Mouse (Mus musculus): ENCODE data around the gene Hoxd8.

Hoxd8 gene

GRCm38 (mm10) chr2:74704393-74704998, at the start of gene Hoxd8:
Gene Hoxd8, plus strand, starts transcription at chr2:74704615.
- no peak for DNase-seq (ENCODE audit: low read depth, low spot score)

DNA sequence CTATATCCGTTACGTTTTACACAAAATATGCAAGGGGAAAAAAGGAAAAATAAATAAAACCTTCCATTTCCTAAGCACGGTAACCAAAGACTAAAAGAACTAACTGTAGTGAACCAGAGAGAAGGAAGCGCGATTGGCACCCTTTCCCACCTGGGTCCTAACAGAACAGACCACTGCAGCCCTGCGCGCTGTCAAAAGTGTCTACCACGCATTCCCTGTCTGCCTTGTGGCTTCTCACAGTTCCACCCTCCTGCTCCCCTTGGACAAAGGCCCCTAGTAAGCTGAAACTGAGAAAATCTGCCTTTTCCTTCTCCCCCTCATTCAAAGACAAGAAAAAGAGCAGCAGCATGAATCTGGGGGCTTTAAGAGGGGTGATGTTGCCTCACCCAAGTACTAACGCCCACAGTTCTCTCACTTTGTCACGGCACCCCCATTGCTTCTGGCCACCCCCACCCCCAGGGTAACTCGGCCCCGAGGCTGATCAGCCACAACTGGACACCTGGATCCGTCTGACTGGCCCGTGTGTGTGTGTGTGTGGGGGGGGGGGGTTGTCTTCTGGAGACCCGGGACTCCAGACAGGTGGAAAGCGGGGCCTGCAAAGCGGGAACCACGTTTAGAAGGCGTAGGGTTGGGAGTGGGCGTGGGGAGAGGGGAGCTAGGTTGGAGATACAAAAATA, 49.5 kb upstream of the Hoxd8 start:
- DNase-seq (ENCODE audit: low read depth, low spot score): no peak

DNA sequence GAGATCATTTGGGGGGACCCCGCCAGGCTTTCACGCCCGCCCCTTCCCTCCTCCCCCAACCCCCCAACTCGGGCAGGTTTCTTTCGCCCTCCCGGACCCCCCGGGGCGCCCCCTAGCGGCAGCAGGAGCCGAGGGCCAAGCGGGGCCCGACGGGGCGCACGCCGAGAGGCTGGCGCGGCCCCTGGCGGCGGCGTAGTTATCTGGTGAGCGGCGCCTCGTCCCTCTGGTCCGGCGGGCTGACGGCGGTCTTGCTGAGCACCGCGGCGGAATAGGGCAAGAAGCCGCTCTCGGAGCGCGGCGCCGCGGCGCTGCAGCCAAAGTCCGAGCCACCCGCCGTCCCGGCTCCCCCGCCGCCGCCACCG, 49.0 kb upstream of the Hoxd8 start:
- DNase-seq (ENCODE audit: low read depth, low spot score): no peak

GRCm38 (mm10) chr2:74655821-74656631, 48.4 kb upstream of the Hoxd8 start:
- DNase-seq (ENCODE audit: low read depth, low spot score): peak; percentile 58

DNA sequence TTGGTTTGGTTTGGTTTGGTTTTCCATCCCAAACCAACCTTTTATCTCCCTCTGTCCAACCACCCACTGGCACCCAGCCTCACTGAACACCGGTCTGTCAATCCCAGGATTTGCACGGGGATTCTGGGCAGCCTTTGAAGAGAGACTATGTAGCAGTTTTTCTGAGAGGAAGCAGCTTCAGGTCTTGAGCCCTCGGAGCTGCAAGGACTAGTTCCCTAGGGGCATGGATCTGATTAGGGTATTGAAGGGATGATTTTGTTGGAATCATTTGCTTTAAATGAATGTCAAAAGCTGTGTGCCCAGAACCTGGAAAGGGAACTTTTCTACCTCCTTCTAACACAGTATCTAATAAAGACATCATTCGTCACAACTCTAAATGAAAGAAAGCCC, 47.8 kb upstream of the Hoxd8 start:
- DNase-seq (ENCODE audit: low read depth, low spot score): no peak

DNA sequence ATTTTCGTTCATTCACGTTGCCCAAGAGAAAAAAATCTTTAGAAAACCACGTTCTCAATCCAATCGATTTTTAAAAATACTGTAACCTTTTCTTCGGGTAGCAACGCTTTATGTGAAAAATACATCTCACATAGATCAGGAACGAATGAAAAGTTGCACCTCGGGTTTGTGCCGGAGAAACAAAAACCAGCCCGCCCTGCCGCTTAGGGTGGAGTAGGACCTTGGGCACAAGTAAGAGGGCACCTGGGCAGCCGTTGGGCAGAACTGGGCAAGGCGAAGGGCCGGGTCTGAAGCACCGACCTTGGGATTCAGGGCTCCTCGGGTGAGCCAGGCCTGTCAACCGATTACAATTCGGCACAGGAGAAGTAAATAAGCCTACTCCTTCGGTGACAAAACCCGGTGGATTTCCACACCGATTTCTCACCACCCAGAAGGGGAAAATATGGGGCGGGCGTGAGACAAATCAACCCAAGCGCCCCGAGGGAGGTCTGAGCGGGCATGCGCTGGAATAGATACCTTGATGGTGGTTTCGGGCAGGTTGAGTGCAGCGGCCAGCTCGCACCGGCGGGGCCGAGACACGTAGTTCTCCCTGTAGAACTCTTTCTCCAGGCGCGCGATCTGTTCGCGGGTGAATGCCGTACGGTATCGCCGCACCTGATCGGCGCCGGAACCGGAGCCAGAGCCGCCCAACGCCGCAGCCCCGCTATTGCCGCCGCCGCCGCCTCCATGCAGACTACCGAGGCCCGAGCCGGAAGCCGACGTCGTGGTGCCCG, 47.0 kb upstream of the Hoxd8 start:
- DNase-seq (ENCODE audit: low read depth, low spot score): peak; percentile 23

GRCm38 (mm10) chr2:74658024-74658666, 46.3 kb upstream of the Hoxd8 start:
- no peak for DNase-seq (ENCODE audit: low read depth, low spot score)

DNA sequence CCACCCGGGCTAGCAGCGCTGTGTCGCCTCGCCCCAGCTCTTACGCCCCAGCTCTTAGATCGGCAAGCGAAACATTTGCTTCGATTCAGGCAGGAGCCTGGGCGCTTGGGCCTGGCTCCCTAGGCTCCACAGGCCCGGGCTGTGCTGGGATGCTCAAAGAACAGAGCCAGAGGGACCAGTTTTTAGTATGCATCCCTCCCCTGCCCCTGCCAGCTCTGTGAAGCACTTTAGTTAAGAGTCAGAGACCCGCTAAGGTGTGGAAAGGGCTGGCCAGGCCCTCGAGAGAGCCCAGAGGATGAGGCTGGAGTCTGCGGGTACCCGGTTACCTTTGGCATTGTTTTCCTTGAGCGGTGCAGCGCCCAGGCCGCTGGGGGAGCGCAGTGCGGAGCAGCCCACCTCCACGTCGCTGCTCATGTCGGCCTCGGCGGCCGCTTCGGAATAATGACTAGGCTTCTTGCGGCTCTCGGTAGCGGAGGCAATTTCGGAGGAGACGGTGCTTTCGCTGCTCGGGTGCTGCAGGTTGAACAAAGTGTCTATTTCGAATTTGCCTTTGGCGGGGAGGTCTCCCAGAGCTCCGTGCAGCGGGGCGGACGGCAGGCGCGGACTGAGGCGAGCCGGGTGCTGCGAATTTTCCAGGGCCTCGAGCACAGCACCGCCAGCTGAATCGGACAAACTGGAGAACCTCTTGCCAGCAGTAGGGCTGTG, 45.6 kb upstream of the Hoxd8 start:
- DNase-seq (ENCODE audit: low read depth, low spot score): peak; percentile 18

DNA sequence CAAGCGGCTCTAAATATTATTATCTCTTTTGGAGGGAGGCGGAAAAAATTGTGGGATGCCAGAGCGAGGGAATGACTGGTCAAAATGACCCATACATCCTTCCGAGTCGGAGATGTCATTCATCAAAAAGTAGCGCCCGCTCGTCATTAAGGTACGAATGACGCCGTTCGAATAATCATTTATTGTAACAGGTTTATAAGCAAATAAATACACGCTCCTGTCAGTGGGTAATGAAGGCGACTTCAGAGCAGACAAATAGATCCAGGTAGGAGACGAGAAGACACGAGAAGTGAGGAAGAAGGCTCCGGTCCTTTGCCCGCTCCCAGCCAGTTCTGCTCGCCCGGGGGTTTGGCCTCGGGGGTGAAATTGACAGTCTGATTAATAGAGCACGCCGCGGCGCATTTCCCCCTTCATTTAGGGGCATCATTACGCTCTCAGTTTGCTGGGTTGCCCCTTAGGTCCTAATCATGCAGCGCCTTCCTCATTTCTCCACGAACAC, 44.9 kb upstream of the Hoxd8 start, which contains the start of gene Evx2:
Gene Evx2, minus strand, starts transcription at position 51 of the 499 bp plus-strand sequence.
- DNase-seq (ENCODE audit: low read depth, low spot score): no peak

DNA sequence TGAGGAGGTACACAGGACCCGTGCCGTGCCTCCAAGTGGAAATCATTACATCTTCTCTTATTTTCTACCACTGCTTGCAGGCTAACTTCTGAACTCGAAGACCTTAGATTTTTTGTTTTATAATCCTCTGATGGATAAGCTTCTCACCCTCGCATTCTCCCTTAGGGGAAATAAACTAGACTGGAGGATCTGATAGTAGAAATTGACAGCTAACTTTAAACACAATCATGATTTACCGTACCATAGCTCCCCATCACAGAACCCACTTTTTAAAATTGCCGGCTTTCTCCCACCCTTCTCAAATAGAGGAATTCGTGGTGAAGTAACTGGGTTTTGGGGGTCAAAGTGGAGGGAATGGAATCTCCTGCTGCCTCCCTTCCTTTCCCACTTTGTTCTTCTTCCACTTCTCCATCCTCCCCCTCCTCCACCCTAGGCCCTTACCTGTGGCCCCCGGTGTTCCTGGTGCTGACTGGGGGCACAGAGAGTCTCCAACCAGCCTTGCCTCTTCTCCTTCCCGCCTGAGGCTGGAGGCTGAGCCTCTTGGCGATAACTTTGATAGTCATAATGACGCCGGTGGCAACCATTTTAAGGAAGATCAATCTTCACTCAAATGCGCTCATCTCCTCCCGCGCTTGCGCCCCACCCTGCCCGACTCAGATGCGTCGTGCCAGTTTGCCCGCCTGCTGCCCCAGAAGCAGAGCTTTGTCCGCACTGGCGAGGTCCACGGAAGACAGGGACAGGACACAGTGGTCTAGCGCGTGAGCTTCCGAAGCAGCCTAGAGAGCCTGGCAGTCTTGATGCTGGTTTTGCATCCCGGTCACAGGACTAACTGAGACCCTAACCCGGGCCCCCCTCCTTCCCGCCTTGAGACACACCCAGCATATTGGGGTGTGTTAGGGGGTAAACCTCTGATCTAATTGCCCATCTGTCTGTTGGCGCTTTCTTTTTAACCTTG, 43.7 kb upstream of the Hoxd8 start:
- DNase-seq (ENCODE audit: low read depth, low spot score): no peak

DNA sequence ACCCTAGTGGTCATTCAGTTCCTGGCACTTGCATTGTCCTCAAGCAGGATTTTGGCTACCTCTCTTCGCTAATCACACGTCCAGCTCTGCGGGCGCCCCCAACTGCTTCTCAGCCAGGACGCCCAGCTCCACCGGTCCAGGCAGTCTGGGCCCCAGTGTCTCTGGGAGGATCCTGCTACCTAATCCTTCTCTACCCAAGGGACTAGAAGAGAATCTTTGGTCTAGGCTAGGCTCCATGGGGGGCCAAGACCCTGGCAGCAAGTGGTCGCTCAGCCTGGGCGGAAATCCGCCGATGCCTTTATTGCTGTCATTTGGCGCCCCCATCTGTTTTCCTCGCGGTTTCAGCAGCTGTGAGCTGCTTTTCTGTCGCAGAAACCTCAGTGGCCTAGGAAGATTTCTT, 42.7 kb upstream of the Hoxd8 start:
- no peak for DNase-seq (ENCODE audit: low read depth, low spot score)

GRCm38 (mm10) chr2:74663291-74663925, 41.0 kb upstream of the Hoxd8 start:
- DNase-seq (ENCODE audit: low read depth, low spot score): no peak

DNA sequence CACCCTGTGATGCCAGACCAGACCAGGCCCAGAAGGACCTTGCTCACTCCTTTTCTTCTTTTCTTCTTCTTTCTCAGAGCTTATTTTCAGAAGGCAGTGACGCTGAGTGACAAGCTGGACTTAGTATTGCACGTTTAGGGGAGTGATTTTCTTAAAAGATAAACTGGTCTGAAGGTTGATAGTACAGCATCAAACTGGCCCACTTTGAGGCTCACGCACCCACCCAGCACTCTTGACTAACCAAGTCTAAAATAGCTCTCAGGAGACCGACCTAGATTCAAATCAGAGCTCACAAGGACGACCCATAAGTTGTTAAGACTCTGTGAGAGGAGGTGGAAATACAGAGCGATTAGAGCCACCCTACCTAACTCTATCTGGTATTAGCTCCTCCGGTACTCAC, 38.0 kb upstream of the Hoxd8 start:
- DNase-seq (ENCODE audit: low read depth, low spot score): no peak

- DNase-seq (ENCODE audit: low read depth, low spot score): no peak
These were observed 37.1 kb upstream of the Hoxd8 start for GRCm38 (mm10) chr2:74667191-74667841.

DNA sequence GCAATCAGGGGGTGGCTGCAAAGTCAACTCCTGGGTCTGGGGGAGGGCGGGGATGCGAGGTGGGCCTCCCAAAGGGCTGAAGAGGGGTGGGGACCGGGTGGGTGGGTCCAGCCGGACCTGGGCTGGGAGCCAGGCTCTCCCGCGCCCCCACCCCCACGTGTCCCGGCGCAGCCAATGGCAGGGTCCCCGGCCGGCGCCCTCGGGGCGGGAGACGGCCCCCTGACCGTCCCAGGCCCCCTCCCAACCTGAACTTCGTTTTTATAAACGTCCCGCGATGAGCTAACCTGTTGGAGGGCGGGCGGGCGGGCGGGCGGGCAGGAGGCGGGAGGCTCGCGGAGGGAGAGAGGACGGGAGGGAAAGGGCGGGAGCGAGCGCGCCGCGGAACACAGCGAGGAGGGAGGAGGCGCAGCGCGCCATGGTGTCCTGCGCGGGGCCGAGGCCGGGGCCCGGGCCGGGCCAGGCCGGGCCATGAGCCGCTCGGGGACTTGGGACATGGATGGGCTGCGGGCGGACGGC, 36.5 kb upstream of the Hoxd8 start, which contains the start of gene Hoxd13:
Gene Hoxd13, plus strand, starts transcription at position 469 of the 516 bp plus-strand sequence.
- DNase-seq (ENCODE audit: low read depth, low spot score): no peak

DNA sequence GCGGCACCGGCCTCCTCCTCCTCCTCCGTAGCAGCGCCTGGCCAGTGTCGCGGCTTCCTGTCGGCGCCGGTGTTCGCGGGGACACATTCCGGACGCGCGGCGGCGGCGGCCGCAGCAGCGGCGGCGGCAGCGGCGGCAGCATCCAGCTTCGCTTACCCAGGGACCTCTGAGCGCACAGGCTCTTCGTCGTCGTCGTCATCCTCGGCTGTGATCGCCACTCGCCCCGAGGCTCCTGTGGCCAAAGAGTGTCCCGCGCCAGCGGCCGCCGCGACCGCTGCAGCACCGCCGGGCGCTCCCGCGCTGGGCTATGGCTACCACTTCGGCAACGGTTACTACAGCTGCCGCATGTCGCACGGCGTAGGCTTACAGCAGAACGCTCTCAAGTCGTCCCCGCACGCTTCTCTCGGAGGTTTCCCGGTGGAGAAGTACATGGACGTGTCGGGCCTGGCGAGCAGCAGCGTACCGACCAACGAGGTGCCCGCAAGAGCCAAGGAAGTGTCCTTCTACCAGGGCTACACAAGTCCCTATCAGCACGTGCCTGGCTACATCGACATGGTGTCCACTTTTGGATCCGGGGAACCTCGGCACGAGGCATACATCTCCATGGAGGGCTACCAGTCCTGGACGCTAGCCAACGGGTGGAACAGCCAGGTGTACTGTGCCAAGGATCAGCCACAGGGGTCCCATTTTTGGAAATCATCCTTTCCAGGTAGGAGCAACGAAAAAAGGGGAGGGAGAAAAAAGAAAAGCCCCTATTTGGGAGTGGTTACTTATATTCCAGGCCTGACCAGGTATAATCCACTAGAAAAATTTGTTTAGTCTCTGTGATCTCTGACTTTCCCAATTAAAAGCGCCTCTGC, 35.8 kb upstream of the Hoxd8 start:
- no peak for DNase-seq (ENCODE audit: low read depth, low spot score)

GRCm38 (mm10) chr2:74669230-74669578, 35.2 kb upstream of the Hoxd8 start:
- no peak for DNase-seq (ENCODE audit: low read depth, low spot score)

Measured in CD4-positive helper T cell, adult 2 months (primary cell).